Mouse (Mus musculus) erythroblast, embryonic 14.5 days (primary cell): ENCODE results near the gene 1810037I17Rik. TPM values are rescaled to one million over a fixed set of nuclear protein-coding genes. Genes with fewer than 3 reads are reported as not detected.

Source experiments
- H3K27me3 ChIP-seq: 2 replicates; pipeline ENCODE4 v1.6.1; 2012; ENCODE audit warnings: inconsistent platforms; ENCODE audit not compliant: control insufficient read depth
- H3K36me3 ChIP-seq: 2 replicates; pipeline ENCODE4 v1.6.1; 2012; ENCODE audit warnings: mild to moderate bottlenecking, inconsistent platforms; ENCODE audit not compliant: control insufficient read depth
- H3K4me1 ChIP-seq: 2 replicates; pipeline ENCODE4 v1.6.1; 2012; ENCODE audit warnings: inconsistent platforms; ENCODE audit not compliant: control insufficient read depth
- H3K4me3 ChIP-seq: replicated peaks from 2 replicates; pipeline ENCODE3; 2012; ENCODE audit warnings: moderate library complexity, mild to moderate bottlenecking, inconsistent platforms
- H3K9me3 ChIP-seq: 2 replicates; pipeline ENCODE4 v1.6.1; 2012; ENCODE audit warnings: low read length, inconsistent platforms, mixed read lengths; ENCODE audit not compliant: control insufficient read depth
- GATA1 ChIP-seq: IDR thresholded peaks from 2 replicates; pipeline ENCODE4 v1.6.1; 2012; ENCODE audit warnings: low read length, inconsistent platforms, mixed read lengths
- TAL1 ChIP-seq: IDR thresholded peaks from 3 replicates; pipeline ENCODE4 v1.6.1; 2012; ENCODE audit warnings: low read length, inconsistent platforms, mixed read lengths
- polyA plus RNA-seq: library from polyadenylated mRNA; stranded (reverse); fragments of >175 nt; gene quantifications from 2 replicates; pipeline ENCODE4 v1.2.3, GENCODE M21; 2012

The 1810037I17Rik gene
- polyA plus RNA-seq, 1 experiment, result 13.1 TPM

GRCm38 (mm10) chr3:122975363-122975762, 51.4 kb downstream of the 1810037I17Rik start:
- TF ChIP-seq GATA1 (no peak), TAL1 (no peak)
- H3K4me1 ChIP-seq, result peaks cover 6% of the 10 kb centered on the region
- H3K27me3 ChIP-seq, result no peaks in the 10 kb centered on the region
- H3K9me3 ChIP-seq, result no peaks in the 10 kb centered on the region
- H3K36me3 ChIP-seq, result peaks cover 3% of the 10 kb centered on the region
- H3K4me3 ChIP-seq, result no peak overlapping the region

Other genes starting within 250 kb of the 1810037I17Rik start
- gene Pde5a, start 195.3 kb upstream of the 1810037I17Rik start, polyA plus RNA-seq, result not detected in 2 replicates
- not detected in 2 replicates for gene Fabp2, start 29.1 kb upstream of the 1810037I17Rik start, polyA plus RNA-seq
- gene Gm10959, start 4.8 kb upstream of the 1810037I17Rik start, polyA plus RNA-seq, result not detected in 2 replicates
- gene Usp53, start 60.3 kb downstream of the 1810037I17Rik start, polyA plus RNA-seq, result 0.01 and 0.10 TPM in 2 replicates
- gene Myoz2, start 110.8 kb downstream of the 1810037I17Rik start, polyA plus RNA-seq, result not detected in 2 replicates